Comparison of ENCODE assay signal across 12 mouse cellular contexts in genomic region chr6:72937859-72938258, GRCm38 (mm10). TPM values are rescaled to one million over a fixed set of nuclear protein-coding genes. Genes with fewer than 3 reads are reported as not detected.
DNase-seq lines count a peak whose midpoint lies in the region; ATAC-seq lines count a peak whose summit lies in the region.
"Had no signal": no experiment of that assay in that cellular context is flagged by ENCODE, and none has a peak within 500 bp of the region (broad histone marks: within the 10 kb centered on the region; RNA-seq: fewer than 3 reads in every experiment).

No protein-coding gene starts in this region.

- no peak overlapping the region for H3K27ac ChIP-seq in heart, embryonic 14.5 days (replicated peaks in 1 of 2; ENCODE audit: control insufficient read depth in 1 of 2, insufficient read depth in 1 of 2, low read depth in 2 of 2, low read length in 2 of 2)
- H3K27ac ChIP-seq: hindbrain, embryonic 14.5 days; kidney, postnatal 0 days had no signal

- no peaks in the 10 kb centered on the region for H3K27me3 ChIP-seq in heart, embryonic 14.5 days (ENCODE audit: control insufficient read depth, insufficient read depth, low read length)

- DNase-seq in heart, postnatal 25 days (ENCODE audit: low spot score), result no peak
- DNase-seq in 416B (ENCODE audit: low read depth), result peak; percentile 79
- DNase-seq in layer of hippocampus, postnatal 14 days (ENCODE audit: low spot score in 2 of 2), result no peak
- no peak for DNase-seq in layer of hippocampus, adult 18-20 months (ENCODE audit: low spot score in 2 of 2)
- no peak for DNase-seq in adrenal gland, adult 18-20 months (ENCODE audit: low spot score in 2 of 2)
- DNase-seq: cerebellum, postnatal 14 days; forebrain, postnatal 0 days had no signal

- H3K9me3 ChIP-seq in heart, embryonic 14.5 days (ENCODE audit: control insufficient read depth, low read length), result no peaks in the 10 kb centered on the region

- no peak overlapping the region for H3K9ac ChIP-seq in heart, embryonic 14.5 days (ENCODE audit: low read length)
- H3K9ac ChIP-seq: forebrain, postnatal 0 days; hindbrain, embryonic 14.5 days had no signal

- peak overlapping the region; percentile 4; the same call in 1 of the 2 replicates for H3K4me2 ChIP-seq in heart, embryonic 14.5 days (ENCODE audit: low read length)
- H3K4me2 ChIP-seq: hindbrain, embryonic 14.5 days had no signal

- H3K4me3 ChIP-seq in heart, embryonic 14.5 days (ENCODE audit: control insufficient read depth in 1 of 2, insufficient read depth in 1 of 2, low read depth in 1 of 2, low read length in 2 of 2), result no peak overlapping the region

- H3K36me3 ChIP-seq in heart, embryonic 14.5 days (ENCODE audit: control insufficient read depth, insufficient read depth, low read length), result no peaks in the 10 kb centered on the region

- 66% methylated on average over 5 of the region's 5 CpGs for WGBS in heart, embryonic 14.5 days

- H3K4me1 ChIP-seq in heart, embryonic 14.5 days (ENCODE audit: control insufficient read depth in 2 of 2, insufficient read depth in 2 of 2, low read length in 2 of 2), result no peaks in the 10 kb centered on the region

- intact Hi-C loops in heart, postnatal 25 days (cut with DNase I), result loop anchor here (5.0 kb wide), 1 partner anchor 289 kb away; no protein-coding TSS in a partner anchor

- no peak for ATAC-seq in heart, embryonic 14.5 days (ENCODE audit: insufficient number of reproducible peaks, insufficient read depth, low FRiP score, low read depth)
- peak; percentile 74 for ATAC-seq in common myeloid progenitor, adult 5-6 weeks (replicated peaks; ENCODE audit: low read depth, poor library complexity, severe bottlenecking)
- ATAC-seq in megakaryocyte, adult 5-6 weeks (ENCODE audit: poor library complexity, severe bottlenecking), result peak; percentile 61
- ATAC-seq: forebrain, postnatal 0 days had no signal

RNA-seq across cellular contexts. Expression of gene Tmsb10, which starts 20.7 kb away (rescaled TPM):
- polyA plus RNA-seq in heart, embryonic 14.5 days (2014; fragmentation: Nextera tagmentation; extraction: Ambion mirVana), result 1,599 and 1,682 TPM in 2 replicates
- 100 to 1,000 TPM; 126 to 128 TPM for total RNA-seq in heart, postnatal 25 days (2021)
- 567 and 716 TPM in 2 replicates for total RNA-seq in common myeloid progenitor, adult 5-6 weeks (2017)
- total RNA-seq in megakaryocyte, adult 5-6 weeks (2015), result 3,978 and 3,999 TPM in 2 replicates
- 2,780 and 3,394 TPM in 2 replicates for total RNA-seq in megakaryocyte, adult 5-6 weeks (2017)
- total RNA-seq in layer of hippocampus, postnatal 14 days (2021), result 100 to 1,000 TPM; 787 to 793 TPM
- 100 to 1,000 TPM; 264 to 325 TPM for total RNA-seq in layer of hippocampus, adult 18-20 months (2021)
- 100 to 1,000 TPM; 151 to 215 TPM for total RNA-seq in adrenal gland, adult 18-20 months (2021)

RNA-seq across cellular contexts. Expression of gene Kcmf1, which starts 38.1 kb away (rescaled TPM):
- polyA plus RNA-seq in heart, embryonic 14.5 days (2014; fragmentation: Nextera tagmentation; extraction: Ambion mirVana), result 60.8 and 62.5 TPM in 2 replicates
- 100 to 1,000 TPM in 1 of 2 experiments, 10 to 100 TPM in 1; 97.7 to 101 TPM for total RNA-seq in heart, postnatal 25 days (2021)
- total RNA-seq in common myeloid progenitor, adult 5-6 weeks (2017), result 68.1 and 126 TPM in 2 replicates
- 81.0 and 110 TPM in 2 replicates for total RNA-seq in megakaryocyte, adult 5-6 weeks (2015)
- total RNA-seq in megakaryocyte, adult 5-6 weeks (2017), result 100 and 110 TPM in 2 replicates
- total RNA-seq in layer of hippocampus, postnatal 14 days (2021), result 10 to 100 TPM; 58.6 to 63.0 TPM
- 10 to 100 TPM; 64.2 to 65.8 TPM for total RNA-seq in layer of hippocampus, adult 18-20 months (2021)
- 100 to 1,000 TPM in 1 of 2 experiments, 10 to 100 TPM in 1; 95.6 to 101 TPM for total RNA-seq in adrenal gland, adult 18-20 months (2021)
